Mouse (Mus musculus) C2C12 (cell line): Measurements from ENCODE around the gene Reep1.

Experiments
- CEBPB ChIP-seq: IDR thresholded peaks from one replicate; pipeline ENCODE4 v1.6.1; 2011; ENCODE audit warnings: low read depth, mild to moderate bottlenecking, control low read depth, moderate library complexity
- CTCF ChIP-seq: IDR thresholded peaks from one replicate; pipeline ENCODE4 v1.5.1; 2011; ENCODE audit not compliant: control insufficient read depth, insufficient read depth, insufficient read length
- MYOG ChIP-seq: IDR thresholded peaks from one replicate; pipeline ENCODE4 v1.6.1; 2011; ENCODE audit not compliant: control insufficient read depth, insufficient read length; ENCODE audit errors: extremely low read depth

- no peak for TF ChIP-seq CTCF
- TF ChIP-seq MYOG, result no peak
- TF ChIP-seq CEBPB, result no peak
These were observed 49.1 kb upstream of the Reep1 start for GRCm38 (mm10) chr6:71658290-71658689.
